Mouse (Mus musculus) C2C12 (cell line): ENCODE results near the gene Rpn2.

Source experiments
- CEBPB ChIP-seq: IDR thresholded peaks from one replicate; pipeline ENCODE4 v1.6.1; 2011; ENCODE audit warnings: low read depth, mild to moderate bottlenecking, control low read depth, moderate library complexity
- CTCF ChIP-seq: IDR thresholded peaks from one replicate; pipeline ENCODE4 v1.5.1; 2011; ENCODE audit not compliant: control insufficient read depth, insufficient read depth, insufficient read length
- FOSL1 ChIP-seq: IDR thresholded peaks from one replicate; pipeline ENCODE4 v1.8.0; 2011; ENCODE audit warnings: mild to moderate bottlenecking, low read length; ENCODE audit not compliant: poor library complexity, insufficient read depth, severe bottlenecking
- MAX ChIP-seq: IDR thresholded peaks from one replicate; pipeline ENCODE4 v1.6.1; 2011; ENCODE audit warnings: mild to moderate bottlenecking, control low read depth
- MYOD1 ChIP-seq: IDR thresholded peaks from one replicate; pipeline ENCODE4 v1.6.1; 2011; ENCODE audit warnings: low read depth; ENCODE audit not compliant: control insufficient read depth, insufficient read length
- MYOG ChIP-seq: IDR thresholded peaks from one replicate; pipeline ENCODE4 v1.6.1; 2011; ENCODE audit not compliant: control insufficient read depth, insufficient read length; ENCODE audit errors: extremely low read depth
- USF1 ChIP-seq: IDR thresholded peaks from one replicate; pipeline ENCODE4 v1.6.1; 2011; ENCODE audit warnings: low read depth, mild to moderate bottlenecking, control low read depth, moderate library complexity

DNA sequence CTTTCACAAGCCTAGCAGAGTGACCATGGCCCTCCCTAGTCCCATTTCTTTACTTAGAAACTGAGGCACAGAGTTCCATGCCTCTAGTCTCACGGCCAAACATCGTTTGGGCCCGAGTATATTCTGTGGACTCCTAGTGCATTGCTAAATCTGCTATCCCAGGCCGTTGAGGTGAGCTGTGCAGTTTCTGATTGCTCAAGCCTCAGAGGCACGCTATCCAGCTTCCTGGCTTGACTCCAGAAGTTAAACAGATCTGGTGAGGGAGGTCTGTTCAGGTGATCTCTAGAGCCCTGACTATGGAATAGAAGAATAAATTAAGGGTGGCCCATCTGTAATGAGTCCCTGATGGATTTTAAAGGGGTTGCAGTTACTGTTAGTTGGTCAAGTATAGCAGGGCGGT, 38.4 kb downstream of the Rpn2 start:
- no peak for TF ChIP-seq MAX
- no peak for TF ChIP-seq CTCF
- TF ChIP-seq MYOG = no peak
- no peak for TF ChIP-seq USF1
- no peak for TF ChIP-seq MYOD1
- no peak for TF ChIP-seq CEBPB
- TF ChIP-seq FOSL1 = no peak
